Mouse (Mus musculus) CH12.LX (cell line): ENCODE results near the gene Hnrnpa0. TPM values are rescaled to one million over a fixed set of nuclear protein-coding genes. Genes with fewer than 3 reads are reported as not detected.

Experiments used
- DNase-seq: peaks from one replicate; pipeline ENCODE4 v3.0.0-alpha.2; 2013; ENCODE audit errors: extremely low read depth
- H3K27ac ChIP-seq: 2 replicates; pipeline ENCODE4 v1.5.1; 2012; ENCODE audit warnings: low read depth, mild to moderate bottlenecking, control low read depth, moderate library complexity; ENCODE audit not compliant: insufficient read depth
- H3K27me3 ChIP-seq: replicated peaks from 2 replicates; pipeline ENCODE3; 2012; ENCODE audit warnings: inconsistent platforms
- H3K36me3 ChIP-seq, 2 experiments: replicated peaks in 1 of 2; 2 replicates each; pipeline versions ENCODE3 to v1.6.1; 2012; ENCODE audit warnings: inconsistent platforms in 1 of 2, low read length in 1 of 2, mild to moderate bottlenecking in 1 of 2, mixed read lengths in 1 of 2, moderate library complexity in 1 of 2; ENCODE audit not compliant: control insufficient read depth in 1 of 2, insufficient read depth in 1 of 2
- H3K4me1 ChIP-seq, 2 experiments: 2 replicates each; pipeline ENCODE4 v1.6.1; 2012; ENCODE audit warnings: inconsistent platforms in 1 of 2, moderate library complexity in 1 of 2; ENCODE audit not compliant: insufficient read depth in 2 of 2, control insufficient read depth in 1 of 2
- H3K4me2 ChIP-seq: 2 replicates; pipeline ENCODE4 v1.6.1; 2012; ENCODE audit warnings: low read depth, mild to moderate bottlenecking, control low read depth; ENCODE audit not compliant: poor library complexity, insufficient read depth, severe bottlenecking
- H3K4me3 ChIP-seq, 3 experiments: fragments of 150-350 bp in 1 of 3; sonication (generic) in 1 of 3; replicated peaks in 1 of 3; 2 replicates each; pipeline versions ENCODE3 to v1.5.1; 2011 to 2012; ENCODE audit warnings: low read depth in 2 of 3, low read length in 2 of 3, mild to moderate bottlenecking in 2 of 3, moderate library complexity in 2 of 3, control low read depth in 1 of 3, improper control_type of control experiment in 1 of 3, inconsistent platforms in 1 of 3, mixed read lengths in 1 of 3; ENCODE audit not compliant: poor library complexity in 1 of 3
- H3K79me2 ChIP-seq: replicated peaks from 2 replicates; pipeline ENCODE4 v1.6.1; 2012; ENCODE audit warnings: mild to moderate bottlenecking, moderate library complexity; ENCODE audit not compliant: control insufficient read depth, poor library complexity, insufficient read depth, severe bottlenecking; ENCODE audit errors: extremely low read depth
- H3K9ac ChIP-seq: 2 replicates; pipeline ENCODE4 v1.6.1; 2012; ENCODE audit warnings: low read depth, mild to moderate bottlenecking, control low read depth, moderate library complexity; ENCODE audit not compliant: insufficient read depth
- H3K9me3 ChIP-seq: replicated peaks from 2 replicates; pipeline ENCODE3; 2012; ENCODE audit warnings: low read length, inconsistent platforms, mixed read lengths
- BHLHE40 ChIP-seq: IDR thresholded peaks from 2 replicates; pipeline ENCODE4 v1.6.1; 2011; ENCODE audit warnings: mild to moderate bottlenecking, low read depth, low read length, improper control_type of control experiment
- CHD1 ChIP-seq: IDR thresholded peaks from 2 replicates; pipeline ENCODE4 v1.6.1; 2012; ENCODE audit warnings: low read depth, low read length, improper control_type of control experiment, inconsistent platforms
- CHD2 ChIP-seq: IDR thresholded peaks from 2 replicates; pipeline ENCODE4 v1.6.1; 2011; ENCODE audit warnings: low read length, improper control_type of control experiment
- E2F4 ChIP-seq: IDR thresholded peaks from 2 replicates; pipeline ENCODE4 v1.6.1; 2011; ENCODE audit warnings: low read depth, low read length, improper control_type of control experiment; ENCODE audit not compliant: insufficient replicate concordance
- ELF1 ChIP-seq: IDR thresholded peaks from 2 replicates; pipeline ENCODE4 v1.6.1; 2014; ENCODE audit warnings: low read depth, mild to moderate bottlenecking, inconsistent platforms, low read length, improper control_type of control experiment
- ETS1 ChIP-seq: conservative IDR thresholded peaks from 2 replicates; pipeline ENCODE4 v1.6.1; 2012; ENCODE audit warnings: low read depth, mild to moderate bottlenecking, inconsistent platforms, low read length, improper control_type of control experiment, moderate library complexity
- GABPA ChIP-seq: IDR thresholded peaks from 2 replicates; pipeline ENCODE4 v1.6.1; 2012; ENCODE audit warnings: low read depth, low read length, improper control_type of control experiment, inconsistent platforms; ENCODE audit not compliant: insufficient replicate concordance
- HCFC1 ChIP-seq: IDR thresholded peaks from 2 replicates; pipeline ENCODE4 v1.6.1; 2012; ENCODE audit warnings: low read depth, mild to moderate bottlenecking, inconsistent platforms, low read length, improper control_type of control experiment
- KAT2A ChIP-seq: IDR thresholded peaks from 2 replicates; pipeline ENCODE4 v1.6.1; 2012; ENCODE audit warnings: low read length, improper control_type of control experiment, inconsistent platforms; ENCODE audit not compliant: insufficient replicate concordance
- MAFK ChIP-seq: IDR thresholded peaks from 2 replicates; pipeline ENCODE4 v1.6.1; 2011; ENCODE audit warnings: low read length, improper control_type of control experiment; ENCODE audit not compliant: insufficient replicate concordance
- MAX ChIP-seq: IDR thresholded peaks from 2 replicates; pipeline ENCODE4 v1.6.1; 2011; ENCODE audit warnings: low read length, improper control_type of control experiment
- MEF2A ChIP-seq: IDR thresholded peaks from 2 replicates; pipeline ENCODE4 v1.6.1; 2014; ENCODE audit warnings: low read depth, mild to moderate bottlenecking, inconsistent platforms, low read length, improper control_type of control experiment, borderline replicate concordance
- MXI1 ChIP-seq: IDR thresholded peaks from 2 replicates; pipeline ENCODE4 v1.6.1; 2011; ENCODE audit warnings: mild to moderate bottlenecking, low read depth, low read length, improper control_type of control experiment
- MYC ChIP-seq: IDR thresholded peaks from 2 replicates; pipeline ENCODE4 v1.6.1; 2011; ENCODE audit warnings: low read depth, mild to moderate bottlenecking, improper control_type of control experiment, low read length
- NELFE ChIP-seq: IDR thresholded peaks from 2 replicates; pipeline ENCODE4 v1.6.1; 2011; ENCODE audit warnings: low read depth, low read length, improper control_type of control experiment
- NRF1 ChIP-seq: IDR thresholded peaks from 2 replicates; pipeline ENCODE4 v1.6.1; 2014; ENCODE audit warnings: low read depth, mild to moderate bottlenecking, inconsistent platforms, low read length, improper control_type of control experiment, moderate library complexity
- POLR2A ChIP-seq: IDR thresholded peaks from 2 replicates; pipeline ENCODE4 v1.6.1; 2011; ENCODE audit warnings: low read depth, mild to moderate bottlenecking, improper control_type of control experiment, low read length
- SIN3A ChIP-seq: IDR thresholded peaks from 2 replicates; pipeline ENCODE4 v1.6.1; 2012; ENCODE audit warnings: low read length, improper control_type of control experiment, inconsistent platforms
- TBP ChIP-seq: conservative IDR thresholded peaks from 2 replicates; pipeline ENCODE4 v1.6.1; 2011; ENCODE audit warnings: low read depth, low read length, improper control_type of control experiment
- TCF12 ChIP-seq: IDR thresholded peaks from 2 replicates; pipeline ENCODE4 v1.6.1; 2014; ENCODE audit warnings: low read depth, mild to moderate bottlenecking, inconsistent platforms, low read length, improper control_type of control experiment
- USF2 ChIP-seq: conservative IDR thresholded peaks from 2 replicates; pipeline ENCODE4 v1.6.1; 2011; ENCODE audit warnings: low read depth, low read length, improper control_type of control experiment
- ZKSCAN1 ChIP-seq: IDR thresholded peaks from 2 replicates; pipeline ENCODE4 v1.6.1; 2012; ENCODE audit warnings: low read depth, inconsistent platforms, low read length, improper control_type of control experiment, borderline replicate concordance
- ZMIZ1 ChIP-seq: IDR thresholded peaks from 2 replicates; pipeline ENCODE4 v1.6.1; 2012; ENCODE audit warnings: low read depth, mild to moderate bottlenecking, inconsistent platforms, low read length, improper control_type of control experiment
- dilution Hi-C: fragments of 300-500 bp; cut with MboI; formaldehyde crosslinking; loops from 2 replicates; pipeline ENCODE4 v1.14.3; 2020; ENCODE audit warnings: low sequenced_read_pairs; ENCODE audit not compliant: extremely low pct_unique_long_range_greater_than_20kb, extremely low pct_ligation_motif_present
- in situ Hi-C: fragments of 300-500 bp; cut with MboI; formaldehyde crosslinking; loops from 3 replicates; pipeline ENCODE4 v1.14.3; 2019; ENCODE audit warnings: low sequenced_read_pairs, low pct_ligation_motif_present, low pct_unique_long_range_greater_than_20kb, mixed read lengths
- polyA plus RNA-seq: library from polyadenylated mRNA; unstranded; fragments of >175 nt; gene quantifications from 2 replicates; pipeline ENCODE4 v1.2.1, GENCODE M21; 2012; ENCODE audit warnings: low read depth; ENCODE audit not compliant: insufficient read length
- total RNA-seq, 2 experiments: library from RNA; depleted of rRNA; stranded (reverse); fragments of 300-350 nt in 1 of 2; fragments of >200 nt in 1 of 2; gene quantifications; 2 replicates each; pipeline ENCODE4 v1.2.3; 2012 to 2014

The Hnrnpa0 gene
- total and polyA plus RNA-seq, 3 experiments = 104 to 139 (median 126) TPM

- Histone ChIP-seq H3K27me3 (no peaks in the 10 kb centered on the region), H3K9ac (peak overlapping the region; percentile 95), H3K27ac (peak overlapping the region; percentile 85), H3K36me3 (peaks cover 0 to 9% of the 10 kb centered on the region in 2 experiments), H3K9me3 (no peaks in the 10 kb centered on the region), H3K4me1 (peaks cover 0 to 25% of the 10 kb centered on the region in 2 experiments; a peak in 3 of 4 replicates), H3K79me2 (peaks cover 22% of the 10 kb centered on the region), H3K4me3 (peak overlapping the region; percentile 62 to 91 (median 71)), H3K4me2 (peak overlapping the region; percentile 39; the same call in 1 of the 2 replicates)
- in situ Hi-C loops (no loop called here), dilution Hi-C loops (no loop called here)
- TF ChIP-seq CHD1 (no peak), GABPA (no peak), ELF1 (peak; percentile 79), ZMIZ1 (peak; percentile 84), MEF2A (0 out of 2 replicates have a peak, but pooled peaks have one; percentile 36), NELFE (peak; percentile 72; the same call in 1 of the 2 replicates), POLR2A (peak; percentile 74), SIN3A (peak; percentile 74; the same call in 1 of the 2 replicates), KAT2A (peak; percentile 69; the same call in 1 of the 2 replicates), MAX (peak; percentile 4; the same call in 1 of the 2 replicates), E2F4 (peak; percentile 90; the same call in 1 of the 2 replicates), USF2 (no peak), HCFC1 (peak; percentile 79), CHD2 (peak; percentile 83), NRF1 (peak; percentile 40; the same call in 1 of the 2 replicates), TBP (0 out of 2 replicates have a peak, but pooled peaks have one; percentile 0), MXI1 (peak; percentile 55), BHLHE40 (peak; percentile 89), MAFK (no peak), ETS1 (no peak), ZKSCAN1 (no peak), MYC (0 out of 2 replicates have a peak, but pooled peaks have one; percentile 42), TCF12 (peak; percentile 33)
- peak; percentile 89 for DNase-seq
Observed at GRCm38 (mm10) chr13:58128768-58129671, 664 bp upstream of the Hnrnpa0 start.
